Mouse (Mus musculus): ENCODE measurements around the gene Sipa1. TPM values are rescaled to one million over a fixed set of nuclear protein-coding genes. Genes with fewer than 3 reads are reported as not detected.

Gene Sipa1
- polyA plus RNA-seq, 1 experiment from 2014 or later, result 49.3 TPM

DNA sequence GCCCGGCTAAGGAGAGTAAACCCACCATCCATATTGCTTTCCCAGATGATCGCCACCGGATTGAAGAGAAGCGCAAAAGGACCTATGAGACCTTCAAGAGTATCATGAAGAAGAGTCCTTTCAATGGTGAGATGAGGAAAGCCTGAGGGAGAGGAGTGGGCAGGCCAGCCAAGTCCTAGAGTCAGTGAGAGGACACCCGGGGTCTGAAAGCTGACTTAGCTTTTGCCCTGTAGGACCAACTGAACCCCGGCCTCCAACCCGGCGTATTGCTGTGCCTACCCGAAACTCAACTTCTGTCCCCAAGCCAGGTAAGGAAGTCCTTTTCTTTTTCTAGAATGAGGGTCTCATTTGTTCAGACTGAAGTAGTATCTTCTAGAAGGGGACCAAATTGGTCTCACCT, 18.2 kb downstream of the Sipa1 start:
- TF ChIP-seq CTCF (IDR thresholded peaks at IDR 0.05; ENCODE audit: low read depth), result no peak
- H3K4me3 ChIP-seq (ENCODE audit: low read depth, low read length), result no peak overlapping the region
- peaks cover 77% of the 10 kb centered on the region for H3K36me3 ChIP-seq (ENCODE audit: insufficient read depth)
- ATAC-seq (ENCODE audit: insufficient read depth) (no peak), DNase-seq (no peak)
- no peak overlapping the region for H3K4me2 ChIP-seq
- no peak overlapping the region for H3K9ac ChIP-seq
- no peaks in the 10 kb centered on the region for H3K27me3 ChIP-seq (ENCODE audit: insufficient read depth, low read length)
- H3K4me1 ChIP-seq (ENCODE audit: insufficient read depth), result 0 out of 2 replicates have a peak, but pooled peaks cover 7% of the 10 kb centered on the region
- H3K27ac ChIP-seq (ENCODE audit: low read depth), result no peak overlapping the region
- WGBS, result 95% methylated on average over 9 of the region's 9 CpGs
- no peaks in the 10 kb centered on the region for H3K9me3 ChIP-seq (ENCODE audit: low read depth, low read length)

DNA sequence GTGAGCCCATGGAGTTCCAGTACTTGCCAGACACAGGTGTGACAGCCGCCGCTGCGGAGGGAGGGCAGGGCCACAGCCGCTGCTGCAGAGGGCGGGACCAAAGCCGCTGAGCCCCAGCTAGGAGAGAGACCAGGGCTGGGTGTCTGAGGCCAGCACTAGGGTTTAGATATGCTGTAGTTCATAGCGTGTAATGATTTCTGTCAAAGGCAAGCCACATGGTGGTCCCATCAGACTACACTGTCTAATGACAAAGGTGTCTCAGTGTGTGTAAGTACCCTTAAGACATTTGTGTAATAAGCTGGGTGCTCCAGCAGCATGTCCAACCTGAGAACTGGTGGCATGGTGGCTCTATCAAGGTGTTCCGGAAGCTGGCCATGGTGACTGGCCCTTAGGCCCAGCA, 21.9 kb downstream of the Sipa1 start:
- H3K36me3 ChIP-seq (ENCODE audit: insufficient read depth), result peaks cover 79% of the 10 kb centered on the region
- no peak overlapping the region for H3K9ac ChIP-seq
- 83% methylated on average over 8 of the region's 8 CpGs for WGBS
- H3K4me3 ChIP-seq (ENCODE audit: low read depth, low read length), result no peak overlapping the region
- no peak for ATAC-seq (ENCODE audit: insufficient read depth)
- H3K27me3 ChIP-seq (ENCODE audit: insufficient read depth, low read length), result no peaks in the 10 kb centered on the region
- no peak overlapping the region for H3K27ac ChIP-seq (ENCODE audit: low read depth)
- no peak for DNase-seq
- no peak overlapping the region for H3K4me2 ChIP-seq
- no peaks in the 10 kb centered on the region for H3K9me3 ChIP-seq (ENCODE audit: low read depth, low read length)
- no peak for TF ChIP-seq CTCF (IDR thresholded peaks at IDR 0.05; ENCODE audit: low read depth)
- H3K4me1 ChIP-seq (ENCODE audit: insufficient read depth), result peaks cover 11% of the 10 kb centered on the region

DNA sequence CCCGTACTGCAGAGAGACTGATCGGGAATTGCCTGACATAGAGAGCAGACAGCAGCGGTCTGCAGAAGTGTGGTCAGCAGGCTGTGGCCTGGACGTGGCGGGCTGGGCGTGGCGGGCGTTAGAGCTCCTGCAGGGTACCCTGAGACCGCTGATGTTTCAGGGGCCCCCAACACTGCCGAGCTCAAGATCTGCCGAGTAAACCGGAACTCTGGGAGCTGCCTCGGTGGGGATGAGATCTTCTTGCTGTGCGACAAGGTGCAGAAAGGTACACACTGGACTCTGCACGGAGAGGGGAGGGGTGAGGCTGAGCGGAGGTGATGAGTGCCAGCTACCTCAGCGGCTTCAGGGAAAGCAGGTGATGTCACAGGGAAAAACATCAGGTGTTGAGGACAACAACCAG, 22.5 kb downstream of the Sipa1 start:
- peaks cover 73% of the 10 kb centered on the region for H3K36me3 ChIP-seq (ENCODE audit: insufficient read depth)

DNA sequence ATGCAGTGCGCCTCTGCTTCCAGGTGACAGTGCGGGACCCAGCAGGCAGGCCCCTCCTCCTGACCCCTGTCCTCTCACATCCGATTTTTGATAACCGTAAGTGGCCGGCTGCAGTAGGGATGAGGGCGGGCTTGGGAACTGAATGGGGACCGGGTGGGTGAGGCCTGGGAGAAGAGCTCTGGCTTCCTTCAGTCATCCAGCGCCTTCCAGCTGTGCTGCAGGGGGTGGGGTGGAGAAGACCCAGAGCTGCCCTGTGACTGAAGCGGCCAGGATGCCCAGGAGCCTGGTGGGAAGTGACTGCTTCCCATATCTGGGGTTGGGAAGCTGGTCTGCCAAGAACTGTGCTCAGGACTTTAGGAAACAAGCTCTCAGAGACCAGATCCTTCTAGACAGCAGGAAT, 23.2 kb downstream of the Sipa1 start:
- no peak for DNase-seq
- no peak overlapping the region for H3K9ac ChIP-seq
- peaks cover 66% of the 10 kb centered on the region for H3K36me3 ChIP-seq (ENCODE audit: insufficient read depth)
- H3K4me3 ChIP-seq (ENCODE audit: low read depth, low read length), result no peak overlapping the region
- H3K4me1 ChIP-seq (ENCODE audit: insufficient read depth), result peaks cover 12% of the 10 kb centered on the region
- no peaks in the 10 kb centered on the region for H3K27me3 ChIP-seq (ENCODE audit: insufficient read depth, low read length)
- H3K9me3 ChIP-seq (ENCODE audit: low read depth, low read length), result no peaks in the 10 kb centered on the region
- H3K4me2 ChIP-seq, result no peak overlapping the region
- no peak overlapping the region for H3K27ac ChIP-seq (ENCODE audit: low read depth)
- WGBS, result 40% methylated on average over 9 of the region's 9 CpGs
- no peak for TF ChIP-seq CTCF (IDR thresholded peaks at IDR 0.05; ENCODE audit: low read depth)
- ATAC-seq (ENCODE audit: insufficient read depth), result no peak

More for the DNA sequence above, 22.5 kb downstream of the Sipa1 start:
- H3K27me3 ChIP-seq (ENCODE audit: insufficient read depth, low read length), result no peaks in the 10 kb centered on the region
- TF ChIP-seq CTCF (IDR thresholded peaks at IDR 0.05; ENCODE audit: low read depth), result no peak
- DNase-seq (no peak), ATAC-seq (ENCODE audit: insufficient read depth) (no peak)
- no peak overlapping the region for H3K9ac ChIP-seq
- no peak overlapping the region for H3K27ac ChIP-seq (ENCODE audit: low read depth)
- H3K9me3 ChIP-seq (ENCODE audit: low read depth, low read length), result no peaks in the 10 kb centered on the region
- no peak overlapping the region for H3K4me3 ChIP-seq (ENCODE audit: low read depth, low read length)
- H3K4me1 ChIP-seq (ENCODE audit: insufficient read depth), result peaks cover 12% of the 10 kb centered on the region
- no peak overlapping the region for H3K4me2 ChIP-seq
- 82% methylated on average over 17 of the region's 17 CpGs for WGBS

DNA sequence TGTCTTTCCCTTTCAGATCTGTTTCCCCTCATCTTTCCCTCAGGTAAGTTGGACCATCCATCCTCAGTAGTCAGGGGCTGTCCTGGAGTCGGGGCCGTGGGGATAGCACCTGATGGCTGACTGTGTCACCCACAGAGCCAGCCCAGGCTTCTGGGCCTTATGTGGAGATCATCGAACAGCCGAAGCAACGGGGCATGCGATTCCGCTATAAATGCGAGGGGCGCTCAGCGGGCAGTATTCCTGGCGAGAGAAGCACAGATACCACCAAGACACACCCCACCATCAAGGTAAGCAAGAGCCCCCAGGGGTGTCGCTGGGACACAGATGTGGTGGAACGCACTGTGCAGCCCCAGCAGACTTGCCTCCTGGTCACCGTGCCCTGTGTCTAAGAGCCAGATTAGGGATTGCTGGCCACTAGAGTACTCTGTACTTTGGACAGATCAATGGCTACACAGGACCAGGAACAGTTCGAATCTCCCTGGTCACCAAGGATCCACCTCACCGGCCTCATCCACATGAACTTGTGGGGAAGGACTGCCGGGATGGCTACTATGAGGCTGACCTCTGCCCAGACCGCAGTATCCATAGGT, 25.0 kb downstream of the Sipa1 start:
- Histone ChIP-seq H3K27ac (ENCODE audit: low read depth) (peak overlapping the region; percentile 58; the same call in 1 of the 2 replicates), H3K4me3 (ENCODE audit: low read depth, low read length) (peak overlapping the region; percentile 78), H3K9ac (peak overlapping the region; percentile 89), H3K4me1 (ENCODE audit: insufficient read depth) (peaks cover 12% of the 10 kb centered on the region), H3K36me3 (ENCODE audit: insufficient read depth) (peaks cover 49% of the 10 kb centered on the region), H3K4me2 (peak overlapping the region; percentile 94), H3K27me3 (ENCODE audit: insufficient read depth, low read length) (no peaks in the 10 kb centered on the region), H3K9me3 (ENCODE audit: low read depth, low read length) (no peaks in the 10 kb centered on the region)
- ATAC-seq (ENCODE audit: insufficient read depth), result no peak
- WGBS, result 90% methylated on average over 18 of the region's 18 CpGs
- no peak for TF ChIP-seq CTCF (IDR thresholded peaks at IDR 0.05; ENCODE audit: low read depth)
- no peak for DNase-seq

DNA sequence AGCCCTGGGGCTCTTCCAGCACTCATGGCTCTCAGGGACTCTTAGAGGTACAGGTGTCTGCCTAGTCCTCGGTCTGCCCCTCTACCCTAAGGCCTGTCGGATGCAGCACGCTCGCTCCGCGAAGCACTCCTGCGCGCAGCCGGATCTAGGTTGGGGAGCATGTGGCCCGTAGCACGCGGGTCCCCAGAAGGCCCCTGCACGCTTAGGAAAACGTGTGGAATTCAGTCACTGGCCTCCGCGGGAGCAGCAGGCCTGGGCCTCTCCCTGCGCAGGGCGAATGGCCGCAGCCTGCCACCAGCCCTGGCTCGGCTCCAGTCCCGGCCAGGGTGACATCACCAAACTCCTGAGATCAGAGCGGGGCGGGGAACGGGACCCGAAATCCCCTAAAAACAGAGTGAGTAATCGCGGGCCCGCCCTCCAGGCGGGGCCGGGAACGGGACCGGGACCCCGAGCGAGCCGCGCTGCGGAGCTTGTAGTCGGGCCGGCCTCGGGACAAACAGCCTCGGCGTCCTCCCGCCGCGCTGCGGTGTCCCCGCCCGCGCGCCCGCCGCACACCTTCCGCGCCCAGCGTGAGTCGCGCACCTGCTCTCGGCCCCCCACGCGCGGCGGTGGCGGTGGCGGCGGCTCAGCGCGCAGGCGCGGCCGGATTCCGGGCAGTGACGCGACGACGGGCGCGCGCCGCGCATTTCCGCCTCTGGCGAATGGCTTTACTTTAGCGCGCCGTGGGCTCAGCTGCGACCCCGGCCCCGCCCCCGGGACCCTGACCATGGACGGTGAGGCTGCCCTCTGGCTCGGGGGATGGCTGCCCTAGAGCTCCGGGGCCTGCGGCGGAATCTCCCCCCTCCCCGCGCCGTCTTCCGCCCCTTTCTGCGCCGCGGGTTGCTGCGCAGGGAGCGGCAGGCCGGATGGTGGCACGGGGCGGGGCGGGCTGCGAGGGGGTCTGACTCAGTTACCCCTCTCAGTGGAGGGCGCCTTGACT, 26.1 kb downstream of the Sipa1 start, which contains the start of gene Rela:
Gene Rela (plus strand): TSS at position 415 of the 979 bp plus-strand sequence.
- peak within 1 kb of the TSS; percentile 94 for H3K4me2 ChIP-seq
- peak within 1 kb of the TSS; percentile 89 for H3K9ac ChIP-seq
- DNase-seq (peak; percentile 93), ATAC-seq (ENCODE audit: insufficient read depth) (peak; percentile 88)
- H3K9me3 ChIP-seq (ENCODE audit: low read depth, low read length), result no peaks in the 10 kb centered on the region
- no peaks in the 10 kb centered on the region for H3K27me3 ChIP-seq (ENCODE audit: insufficient read depth, low read length)
- peak within 1 kb of the TSS; percentile 95 for H3K27ac ChIP-seq (ENCODE audit: low read depth)
- TF ChIP-seq CTCF (IDR thresholded peaks at IDR 0.05; ENCODE audit: low read depth), result no peak
- peak within 1 kb of the TSS; percentile 78 for H3K4me3 ChIP-seq (ENCODE audit: low read depth, low read length)
- H3K36me3 ChIP-seq (ENCODE audit: insufficient read depth), result peaks cover 39% of the 10 kb centered on the region
- H3K4me1 ChIP-seq (ENCODE audit: insufficient read depth), result peaks cover 12% of the 10 kb centered on the region
- WGBS, result under 1% methylated on average over 109 of the region's 109 CpGs

DNA sequence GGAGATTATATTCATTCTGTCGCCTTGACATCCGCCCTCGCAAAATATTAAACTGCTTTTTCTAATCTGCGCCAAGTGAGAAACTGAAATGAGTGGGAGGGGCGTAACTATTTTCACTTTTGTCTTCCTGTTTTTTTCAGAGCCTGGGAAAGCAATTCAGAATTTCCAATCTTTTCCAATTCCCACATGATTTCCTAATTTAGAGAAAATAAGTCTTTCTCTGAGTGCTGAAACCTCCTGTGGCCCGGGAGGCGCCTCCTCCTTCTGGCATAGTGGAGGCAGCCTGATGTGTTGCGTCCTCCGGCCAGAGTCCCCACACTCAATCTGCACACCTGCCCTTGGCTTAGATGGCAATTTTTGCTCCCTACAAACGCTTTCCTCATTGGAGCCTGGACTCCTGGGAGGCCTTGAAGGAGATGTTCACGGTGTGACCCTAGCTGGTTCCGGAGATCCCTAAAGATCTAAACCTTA, 26.9 kb downstream of the Sipa1 start:
- H3K27me3 ChIP-seq (ENCODE audit: insufficient read depth, low read length), result no peaks in the 10 kb centered on the region
- WGBS, result 38% methylated on average over 12 of the region's 12 CpGs
- no peaks in the 10 kb centered on the region for H3K9me3 ChIP-seq (ENCODE audit: low read depth, low read length)
- no peak; the same call in 1 of the 2 replicates for ATAC-seq (ENCODE audit: insufficient read depth)
- H3K4me2 ChIP-seq, result peak overlapping the region; percentile 94
- peak; percentile 7 for DNase-seq
- peaks cover 12% of the 10 kb centered on the region for H3K4me1 ChIP-seq (ENCODE audit: insufficient read depth)
- no peak for TF ChIP-seq CTCF (IDR thresholded peaks at IDR 0.05; ENCODE audit: low read depth)
- H3K27ac ChIP-seq (ENCODE audit: low read depth), result peak overlapping the region; percentile 95
- peak overlapping the region; percentile 78 for H3K4me3 ChIP-seq (ENCODE audit: low read depth, low read length)
- peaks cover 31% of the 10 kb centered on the region for H3K36me3 ChIP-seq (ENCODE audit: insufficient read depth)
- H3K9ac ChIP-seq, result peak overlapping the region; percentile 89

Data from lung, embryonic 14.5 days (tissue).